Mouse (Mus musculus) kidney, embryonic 15.5 days (tissue): ENCODE results near the gene Rcor2. TPM values are rescaled to one million over a fixed set of nuclear protein-coding genes. Genes with fewer than 3 reads are reported as not detected.

Experiments
- ATAC-seq: fragments of 200-750 bp; cut with Nextera tagmentation; replicated peaks from 2 replicates; pipeline ENCODE4 v1.8.0; 2017; ENCODE audit warnings: moderate TSS enrichment; ENCODE audit not compliant: low FRiP score
- H3K27ac ChIP-seq: fragments of 300-500 bp; sonication (generic); 2 replicates; pipeline ENCODE4 v1.5.1; 2015; ENCODE audit warnings: mild to moderate bottlenecking, inconsistent platforms
- H3K27me3 ChIP-seq: fragments of 300-500 bp; sonication (generic); 2 replicates; pipeline ENCODE4 v1.6.1; 2015; ENCODE audit warnings: inconsistent platforms
- H3K36me3 ChIP-seq: fragments of 300-500 bp; sonication (generic); 2 replicates; pipeline ENCODE4 v1.6.1; 2015; ENCODE audit warnings: inconsistent platforms
- H3K4me1 ChIP-seq: fragments of 300-500 bp; sonication (generic); 2 replicates; pipeline ENCODE4 v1.6.1; 2015; ENCODE audit warnings: inconsistent platforms
- H3K4me2 ChIP-seq: fragments of 300-500 bp; sonication (generic); 2 replicates; pipeline ENCODE4 v1.6.1; 2015; ENCODE audit warnings: moderate library complexity, mild to moderate bottlenecking, inconsistent platforms
- H3K4me3 ChIP-seq: fragments of 300-500 bp; sonication (generic); replicated peaks from 2 replicates; pipeline ENCODE4 v1.5.1; 2015; ENCODE audit warnings: mild to moderate bottlenecking, inconsistent platforms
- H3K9ac ChIP-seq: fragments of 300-500 bp; sonication (generic); 2 replicates; pipeline ENCODE4 v1.6.1; 2015; ENCODE audit warnings: mild to moderate bottlenecking, inconsistent platforms
- H3K9me3 ChIP-seq: fragments of 300-500 bp; sonication (generic); replicated peaks from 2 replicates; pipeline ENCODE4 v1.6.1; 2016; ENCODE audit warnings: inconsistent platforms
- WGBS: fragments of 180-500 bp; shearing (Covaris S2); methylation state at CpG from one replicate; pipeline ENCODE4 v1.1.7; 2015; ENCODE audit warnings: mixed read lengths; 5-methylcytosine and 5-hydroxymethylcytosine counted together
- polyA plus RNA-seq: library from polyadenylated mRNA; unstranded; fragments of >200 nt; fragmentation: Nextera tagmentation; extraction: Ambion mirVana; gene quantifications from 2 replicates; pipeline ENCODE4 v1.2.1, GENCODE M21; 2015

Rcor2 gene
- polyA plus RNA-seq, 1 experiment from 2014 or later = 16.0 TPM

DNA sequence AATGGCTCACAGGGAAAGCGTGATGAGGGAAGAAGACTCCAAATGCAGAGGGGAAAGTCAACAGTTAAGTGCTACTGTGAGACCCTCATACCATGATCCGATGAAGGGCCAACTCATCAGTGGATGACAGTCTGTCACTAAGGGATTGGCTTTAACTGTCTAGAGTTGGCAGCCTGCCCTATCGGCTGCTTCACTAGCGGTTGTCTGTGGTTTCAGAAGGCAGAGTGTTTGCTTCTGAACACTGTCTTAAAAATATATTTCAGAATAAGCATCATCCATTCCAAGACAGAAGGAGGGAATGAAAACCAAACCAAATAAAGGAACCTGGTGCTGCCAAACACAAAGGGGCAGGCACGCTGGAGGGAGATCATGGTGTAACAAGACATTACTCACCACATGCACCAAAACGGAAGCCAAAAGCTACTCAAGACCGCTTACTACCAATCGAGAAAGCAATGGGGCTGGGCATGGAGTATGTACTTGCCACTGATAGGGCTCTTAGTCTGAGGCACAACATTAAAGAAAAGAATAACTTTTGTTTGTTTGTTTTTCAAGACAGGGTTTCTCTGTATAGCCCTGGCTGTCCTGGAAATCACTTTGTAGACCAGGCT lies 48.0 kb downstream of the Rcor2 start:
- no peak overlapping the region for H3K4me2 ChIP-seq
- peaks cover 59% of the 10 kb centered on the region for H3K4me1 ChIP-seq
- no peaks in the 10 kb centered on the region for H3K27me3 ChIP-seq
- H3K9ac ChIP-seq = no peak overlapping the region
- ATAC-seq = no peak
- peak overlapping the region; percentile 14; the same call in 1 of the 2 replicates for H3K27ac ChIP-seq
- no peaks in the 10 kb centered on the region for H3K9me3 ChIP-seq
- no peak overlapping the region for H3K4me3 ChIP-seq
- 76% methylated on average over 8 of the region's 8 CpGs for WGBS
- H3K36me3 ChIP-seq = peaks cover 4% of the 10 kb centered on the region; the same call in 1 of the 2 replicates

DNA sequence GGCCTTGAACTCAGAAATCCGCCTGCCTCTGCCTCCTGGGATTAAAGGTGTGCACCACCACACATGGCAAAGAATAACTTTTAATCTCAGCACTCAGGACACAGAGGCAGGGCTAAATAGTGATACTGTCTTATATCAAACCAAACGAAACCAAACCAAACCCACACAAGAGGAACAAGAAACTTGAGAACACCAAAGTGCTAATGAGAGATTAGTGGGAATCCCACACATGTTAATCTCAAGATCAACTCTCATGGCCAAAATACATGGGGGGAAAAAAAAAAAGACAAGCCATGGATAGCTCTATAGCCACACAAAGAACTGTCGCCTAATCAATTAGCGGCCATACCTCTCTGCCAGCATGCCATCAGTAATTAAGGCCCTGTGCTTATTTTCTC lies 48.5 kb downstream of the Rcor2 start:
- Histone ChIP-seq H3K9me3 (no peaks in the 10 kb centered on the region), H3K27me3 (no peaks in the 10 kb centered on the region), H3K27ac (no peak overlapping the region), H3K9ac (no peak overlapping the region), H3K4me2 (no peak overlapping the region), H3K36me3 (peaks cover 4% of the 10 kb centered on the region; the same call in 1 of the 2 replicates), H3K4me1 (peaks cover 57% of the 10 kb centered on the region), H3K4me3 (no peak overlapping the region)
- WGBS = 90% methylated on average over 4 of the region's 4 CpGs
- no peak for ATAC-seq

DNA sequence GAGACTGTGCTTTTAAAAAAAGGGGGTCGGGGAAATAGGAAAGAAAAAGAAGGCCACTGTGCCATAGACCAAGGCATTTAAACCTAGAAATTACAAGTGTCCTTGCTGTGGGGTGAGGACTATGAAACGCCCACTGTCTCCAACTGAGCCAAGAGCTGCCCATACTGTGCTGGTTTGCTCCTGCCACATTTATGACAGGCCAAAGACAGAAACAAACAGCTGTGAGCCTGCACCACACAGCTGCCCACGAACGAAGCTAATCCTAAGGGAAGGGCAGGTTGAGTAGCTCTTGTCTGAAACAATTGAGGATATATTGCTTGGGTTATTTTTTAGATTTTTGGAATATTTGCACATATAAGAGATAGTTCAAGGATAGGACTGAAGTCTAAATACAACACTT lies 49.7 kb downstream of the Rcor2 start:
- Histone ChIP-seq H3K9me3 (no peaks in the 10 kb centered on the region), H3K4me3 (no peak overlapping the region), H3K4me2 (no peak overlapping the region), H3K4me1 (peaks cover 49% of the 10 kb centered on the region), H3K36me3 (peaks cover 4% of the 10 kb centered on the region; the same call in 1 of the 2 replicates), H3K9ac (no peak overlapping the region), H3K27ac (no peak overlapping the region), H3K27me3 (no peaks in the 10 kb centered on the region)
- ATAC-seq = no peak
- WGBS = 75% methylated on average over 4 of the region's 4 CpGs

DNA sequence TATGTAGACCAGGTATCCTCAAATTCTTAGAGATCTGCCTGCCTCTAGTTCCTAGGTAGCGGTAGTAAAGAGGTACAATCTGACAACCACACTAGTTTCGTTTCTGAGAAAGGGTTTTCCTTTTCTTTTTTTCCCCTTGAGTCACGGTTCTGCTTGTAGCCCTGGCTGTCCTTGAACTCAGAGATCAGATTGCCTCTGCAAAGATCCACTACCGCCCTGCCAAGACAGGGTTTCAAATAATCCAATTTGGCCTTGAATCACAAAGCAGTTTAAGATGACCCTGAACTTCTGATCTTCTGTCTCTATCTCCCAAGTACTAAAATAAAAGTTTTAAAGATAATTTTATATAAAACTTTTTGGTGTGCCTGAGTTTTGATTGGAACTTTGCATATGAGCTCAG lies 50.6 kb downstream of the Rcor2 start:
- no peak overlapping the region for H3K9ac ChIP-seq
- ATAC-seq = no peak
- no peak overlapping the region for H3K4me3 ChIP-seq
- WGBS = 78% methylated on average over 4 of the region's 4 CpGs
- H3K27me3 ChIP-seq = no peaks in the 10 kb centered on the region
- no peak overlapping the region for H3K4me2 ChIP-seq
- H3K9me3 ChIP-seq = no peaks in the 10 kb centered on the region
- peaks cover 4% of the 10 kb centered on the region; the same call in 1 of the 2 replicates for H3K36me3 ChIP-seq
- H3K27ac ChIP-seq = no peak overlapping the region
- peaks cover 42% of the 10 kb centered on the region for H3K4me1 ChIP-seq

DNA sequence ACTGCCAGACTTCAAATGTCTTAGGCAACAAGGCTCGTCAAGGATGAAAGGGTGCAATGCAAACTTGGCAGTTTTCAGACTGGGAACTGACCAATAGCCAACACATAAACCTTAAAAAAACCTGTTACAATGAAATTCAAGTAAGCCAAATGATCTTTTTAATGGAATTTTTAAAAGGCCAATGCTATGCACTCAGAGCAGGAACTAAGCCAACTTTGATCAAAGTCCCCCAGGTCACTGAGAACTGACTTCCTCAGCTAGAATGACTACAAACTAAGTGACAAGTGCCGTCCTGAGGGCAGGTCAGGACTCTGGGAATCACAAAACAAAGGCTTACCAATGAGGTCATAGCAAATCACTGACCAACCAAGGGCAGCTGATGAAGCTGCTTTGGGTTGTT lies 53.1 kb downstream of the Rcor2 start:
- Histone ChIP-seq H3K4me2 (no peak overlapping the region), H3K9me3 (no peaks in the 10 kb centered on the region), H3K27me3 (no peaks in the 10 kb centered on the region), H3K9ac (no peak overlapping the region), H3K27ac (no peak overlapping the region), H3K4me3 (no peak overlapping the region), H3K36me3 (peaks cover 4% of the 10 kb centered on the region; the same call in 1 of the 2 replicates), H3K4me1 (peaks cover 21% of the 10 kb centered on the region)
- no peak for ATAC-seq
- WGBS = 32% methylated on average over 2 of the region's 2 CpGs

DNA sequence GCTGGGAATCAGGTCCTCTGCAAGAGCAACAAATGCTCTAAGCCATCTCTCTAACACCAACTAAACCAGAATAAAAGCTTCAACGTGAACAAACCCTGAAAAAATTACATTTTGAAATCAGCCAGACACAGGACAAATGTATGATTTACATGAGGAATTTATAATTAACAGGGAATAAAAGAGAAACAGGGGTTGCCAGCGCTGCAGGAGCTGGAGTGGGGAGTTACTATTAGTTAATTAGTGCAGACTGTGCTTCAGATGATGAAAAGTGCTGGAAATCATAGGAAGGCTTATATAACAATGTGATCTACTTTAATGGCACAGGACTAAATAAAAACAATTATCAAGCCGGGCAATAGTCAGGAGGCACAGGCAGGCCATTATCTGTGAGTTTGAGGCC lies 54.3 kb downstream of the Rcor2 start:
- H3K4me3 ChIP-seq = no peak overlapping the region
- 82% methylated on average over 3 of the region's 3 CpGs for WGBS

More for the DNA sequence above, 54.3 kb downstream of the Rcor2 start:
- Histone ChIP-seq H3K9me3 (no peaks in the 10 kb centered on the region), H3K9ac (no peak overlapping the region), H3K36me3 (peaks cover 5% of the 10 kb centered on the region; the same call in 1 of the 2 replicates), H3K4me2 (no peak overlapping the region), H3K27ac (no peak overlapping the region), H3K27me3 (no peaks in the 10 kb centered on the region), H3K4me1 (peaks cover 11% of the 10 kb centered on the region)
- ATAC-seq = no peak

Other genes with a start within 250 kb of the Rcor2 start
- 6.9 and 8.3 TPM in 2 replicates for gene Fermt3, start 247.9 kb upstream of the Rcor2 start, polyA plus RNA-seq
- gene Stip1, start 227.4 kb upstream of the Rcor2 start, polyA plus RNA-seq = 290 and 298 TPM in 2 replicates
- 13.9 and 14.8 TPM in 2 replicates for gene Macrod1, start 210.5 kb upstream of the Rcor2 start, polyA plus RNA-seq
- gene Flrt1, start 161.6 kb upstream of the Rcor2 start, polyA plus RNA-seq = 4.4 and 5.0 TPM in 2 replicates
- 206 and 224 TPM in 2 replicates for gene Otub1, start 61.0 kb upstream of the Rcor2 start, polyA plus RNA-seq
- 1,089 and 1,191 TPM in 2 replicates for gene Cox8a, start 49.7 kb upstream of the Rcor2 start, polyA plus RNA-seq
- gene Naa40, start 26.1 kb upstream of the Rcor2 start, polyA plus RNA-seq = 74.6 and 75.3 TPM in 2 replicates
- 39.8 and 45.1 TPM in 2 replicates for gene Mark2, start 74.5 kb downstream of the Rcor2 start, polyA plus RNA-seq
- gene Spindoc, start 115.7 kb downstream of the Rcor2 start, polyA plus RNA-seq = 31.5 and 33.9 TPM in 2 replicates
- 6.0 and 7.4 TPM in 2 replicates for gene 2700081O15Rik, start 150.3 kb downstream of the Rcor2 start, polyA plus RNA-seq
- 157 TPM in 2 replicates for gene Rtn3, start 216.0 kb downstream of the Rcor2 start, polyA plus RNA-seq
- 12.2 and 12.3 TPM in 2 replicates for gene Atl3, start 226.7 kb downstream of the Rcor2 start, polyA plus RNA-seq